Mouse (Mus musculus): ENCODE measurements around the gene Nat9. TPM values are rescaled to one million over a fixed set of nuclear protein-coding genes. Genes with fewer than 3 reads are reported as not detected.

Nat9 gene
- polyA plus RNA-seq, 1 experiment from 2014 or later: 15.5 TPM

Other genes starting within 250 kb of the Nat9 start
- gene Cd300c, start 218.7 kb downstream of the Nat9 start, polyA plus RNA-seq (2014; fragmentation: Nextera tagmentation; extraction: Ambion mirVana): not detected in 2 replicates
- 0.07 and 0.15 TPM in 2 replicates for gene Cd300ld, start 197.9 kb downstream of the Nat9 start, polyA plus RNA-seq (2014; fragmentation: Nextera tagmentation; extraction: Ambion mirVana)
- 0.94 and 1.2 TPM in 2 replicates for gene Cd300c2, start 186.0 kb downstream of the Nat9 start, polyA plus RNA-seq (2014; fragmentation: Nextera tagmentation; extraction: Ambion mirVana)
- not detected in 2 replicates for gene Cd300ld2, start 171.7 kb downstream of the Nat9 start, polyA plus RNA-seq (2014; fragmentation: Nextera tagmentation; extraction: Ambion mirVana)
- gene Cd300ld4, start 160.8 kb downstream of the Nat9 start, polyA plus RNA-seq (2014; fragmentation: Nextera tagmentation; extraction: Ambion mirVana): not detected in 2 replicates
- not detected in 2 replicates for gene Cd300ld5, start 150.1 kb downstream of the Nat9 start, polyA plus RNA-seq (2014; fragmentation: Nextera tagmentation; extraction: Ambion mirVana)
- not detected in 2 replicates for gene Cd300ld3, start 139.4 kb downstream of the Nat9 start, polyA plus RNA-seq (2014; fragmentation: Nextera tagmentation; extraction: Ambion mirVana)
- gene Cd300e, start 125.7 kb downstream of the Nat9 start, polyA plus RNA-seq (2014; fragmentation: Nextera tagmentation; extraction: Ambion mirVana): not detected in 2 replicates
- gene Rab37, start 96.4 kb downstream of the Nat9 start, polyA plus RNA-seq (2014; fragmentation: Nextera tagmentation; extraction: Ambion mirVana): 1.4 and 1.9 TPM in 2 replicates
- not detected in 2 replicates for gene Cd300lf, start 53.9 kb downstream of the Nat9 start, polyA plus RNA-seq (2014; fragmentation: Nextera tagmentation; extraction: Ambion mirVana)
- 31.3 and 36.0 TPM in 2 replicates for gene Slc9a3r1, start 24.5 kb downstream of the Nat9 start, polyA plus RNA-seq (2014; fragmentation: Nextera tagmentation; extraction: Ambion mirVana)
- gene Tmem104, start 372 bp downstream of the Nat9 start, polyA plus RNA-seq (2014; fragmentation: Nextera tagmentation; extraction: Ambion mirVana): 6.9 and 7.7 TPM in 2 replicates
- gene Grin2c, start 79.4 kb upstream of the Nat9 start, polyA plus RNA-seq (2014; fragmentation: Nextera tagmentation; extraction: Ambion mirVana): 0.04 and 0.06 TPM in 2 replicates
- gene Fdxr, start 89.2 kb upstream of the Nat9 start, polyA plus RNA-seq (2014; fragmentation: Nextera tagmentation; extraction: Ambion mirVana): 12.4 and 12.5 TPM in 2 replicates
- gene Fads6, start 109.8 kb upstream of the Nat9 start, polyA plus RNA-seq (2014; fragmentation: Nextera tagmentation; extraction: Ambion mirVana): 0.14 and 0.28 TPM in 2 replicates
- gene Otop2, start 119.3 kb upstream of the Nat9 start, polyA plus RNA-seq (2014; fragmentation: Nextera tagmentation; extraction: Ambion mirVana): not detected in 2 replicates
- not detected in 2 replicates for gene Ush1g, start 134.2 kb upstream of the Nat9 start, polyA plus RNA-seq (2014; fragmentation: Nextera tagmentation; extraction: Ambion mirVana)
- not detected in 2 replicates for gene Otop3, start 146.9 kb upstream of the Nat9 start, polyA plus RNA-seq (2014; fragmentation: Nextera tagmentation; extraction: Ambion mirVana)
- gene Hid1, start 179.9 kb upstream of the Nat9 start, polyA plus RNA-seq (2014; fragmentation: Nextera tagmentation; extraction: Ambion mirVana): 6.9 and 7.1 TPM in 2 replicates
- gene Cdr2l, start 194.1 kb upstream of the Nat9 start, polyA plus RNA-seq (2014; fragmentation: Nextera tagmentation; extraction: Ambion mirVana): 15.2 and 15.7 TPM in 2 replicates
- gene Mrpl58, start 215.9 kb upstream of the Nat9 start, polyA plus RNA-seq (2014; fragmentation: Nextera tagmentation; extraction: Ambion mirVana): 217 and 221 TPM in 2 replicates
- 893 and 931 TPM in 2 replicates for gene Atp5h, start 232.1 kb upstream of the Nat9 start, polyA plus RNA-seq (2014; fragmentation: Nextera tagmentation; extraction: Ambion mirVana)
- gene Kctd2, start 232.3 kb upstream of the Nat9 start, polyA plus RNA-seq (2014; fragmentation: Nextera tagmentation; extraction: Ambion mirVana): 18.8 and 21.0 TPM in 2 replicates